Mouse (Mus musculus) common myeloid progenitor, adult 5-6 weeks (primary cell): ENCODE results near the gene Ntn1. TPM values are rescaled to one million over a fixed set of nuclear protein-coding genes. Genes with fewer than 3 reads are reported as not detected.

Experiments
- ATAC-seq: replicated peaks from 2 replicates; pipeline ENCODE4 v1.8.0; 2016; ENCODE audit warnings: low read depth, mild to moderate bottlenecking, moderate TSS enrichment, inconsistent platforms; ENCODE audit not compliant: poor library complexity, severe bottlenecking
- total RNA-seq: library from RNA; stranded (forward); fragments of 200-1000, 187-1606 nt; gene quantifications from 2 replicates; pipeline ENCODE4 v1.2.3, GENCODE M21; 2017

The Ntn1 gene
- total RNA-seq, 1 experiment from 2014 or later: not detected

- ATAC-seq: no peak
Observed at GRCm38 (mm10) chr11:68285754-68286141, 114.9 kb downstream of the Ntn1 start.

GRCm38 (mm10) chr11:68280001-68280510, 120.6 kb downstream of the Ntn1 start:
- ATAC-seq: no peak

- no peak for ATAC-seq
Observed at GRCm38 (mm10) chr11:68276945-68277344, 123.7 kb downstream of the Ntn1 start.

GRCm38 (mm10) chr11:68274331-68274811, 126.3 kb downstream of the Ntn1 start:
- ATAC-seq: no peak

- no peak for ATAC-seq
Observed at GRCm38 (mm10) chr11:68273855-68274254, 126.8 kb downstream of the Ntn1 start.

GRCm38 (mm10) chr11:68270730-68271467, 129.7 kb downstream of the Ntn1 start:
- ATAC-seq: no peak

GRCm38 (mm10) chr11:68264276-68264675, 136.3 kb downstream of the Ntn1 start:
- no peak for ATAC-seq

- ATAC-seq: no peak
Observed at GRCm38 (mm10) chr11:68263100-68263499, 137.5 kb downstream of the Ntn1 start.

GRCm38 (mm10) chr11:68261162-68261892, 139.3 kb downstream of the Ntn1 start:
- no peak for ATAC-seq

- no peak for ATAC-seq
Observed at GRCm38 (mm10) chr11:68260399-68260798, 140.2 kb downstream of the Ntn1 start.

- no peak for ATAC-seq
Observed at GRCm38 (mm10) chr11:68258498-68258897, 142.1 kb downstream of the Ntn1 start.

GRCm38 (mm10) chr11:68253531-68253930, 147.1 kb downstream of the Ntn1 start:
- 0 out of 2 replicates have a peak, but pooled peaks have one; percentile 45 for ATAC-seq

GRCm38 (mm10) chr11:68250106-68250505, 150.5 kb downstream of the Ntn1 start:
- no peak for ATAC-seq

- ATAC-seq: no peak
Observed at GRCm38 (mm10) chr11:68247897-68248296, 152.7 kb downstream of the Ntn1 start.

- no peak for ATAC-seq
Observed at GRCm38 (mm10) chr11:68244992-68245261, 155.7 kb downstream of the Ntn1 start.

GRCm38 (mm10) chr11:68244254-68244991, 156.2 kb downstream of the Ntn1 start:
- no peak for ATAC-seq

GRCm38 (mm10) chr11:68239756-68240155, 160.9 kb downstream of the Ntn1 start:
- ATAC-seq: no peak

- no peak for ATAC-seq
Observed at GRCm38 (mm10) chr11:68233469-68233965, 167.1 kb downstream of the Ntn1 start.

- no peak for ATAC-seq
Observed at GRCm38 (mm10) chr11:68231558-68231957, 169.1 kb downstream of the Ntn1 start.

GRCm38 (mm10) chr11:68228941-68229665, 171.5 kb downstream of the Ntn1 start:
- ATAC-seq: no peak
